Mouse (Mus musculus) embryo, embryonic 10 days (tissue): ENCODE data around the gene Tbc1d24.

Experiments
- DNase-seq: peaks from one replicate; pipeline ENCODE4 v3.0.0-alpha.2; 2015; ENCODE audit warnings: low spot score

Tbc1d24 gene

DNA sequence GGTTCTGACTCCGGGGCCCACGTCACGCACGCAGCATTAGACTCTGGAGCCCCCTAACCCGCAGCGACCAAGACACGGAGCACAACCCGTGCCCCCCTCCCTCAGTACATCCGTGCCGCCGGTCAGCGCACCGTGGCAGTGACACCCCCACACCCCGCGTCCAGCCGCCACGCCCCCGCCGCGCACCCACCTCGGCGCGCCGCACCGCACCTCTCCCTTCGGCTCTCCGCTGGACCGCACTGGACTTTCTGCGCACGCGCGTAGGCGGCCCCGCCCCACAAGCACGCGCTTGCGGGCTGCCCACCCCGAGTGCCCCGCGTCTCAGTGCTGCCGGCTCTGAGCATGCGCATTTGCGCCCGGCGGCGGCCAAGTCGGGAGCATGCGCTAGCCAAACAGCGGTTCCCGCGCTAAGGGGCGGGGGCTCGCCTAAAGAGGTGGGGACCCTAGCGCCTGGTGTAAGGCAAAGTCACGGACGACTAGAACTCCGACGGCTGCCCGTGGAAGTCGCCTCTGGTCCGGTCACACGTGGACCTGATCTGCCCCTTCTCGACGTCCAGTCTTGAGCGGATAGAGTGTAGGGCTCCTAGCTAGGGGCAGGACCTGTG, at the start of gene Tbc1d24:
Gene Tbc1d24 (minus strand): TSS at position 279 of the 605 bp plus-strand sequence.
- peak; percentile 95 for DNase-seq

DNA sequence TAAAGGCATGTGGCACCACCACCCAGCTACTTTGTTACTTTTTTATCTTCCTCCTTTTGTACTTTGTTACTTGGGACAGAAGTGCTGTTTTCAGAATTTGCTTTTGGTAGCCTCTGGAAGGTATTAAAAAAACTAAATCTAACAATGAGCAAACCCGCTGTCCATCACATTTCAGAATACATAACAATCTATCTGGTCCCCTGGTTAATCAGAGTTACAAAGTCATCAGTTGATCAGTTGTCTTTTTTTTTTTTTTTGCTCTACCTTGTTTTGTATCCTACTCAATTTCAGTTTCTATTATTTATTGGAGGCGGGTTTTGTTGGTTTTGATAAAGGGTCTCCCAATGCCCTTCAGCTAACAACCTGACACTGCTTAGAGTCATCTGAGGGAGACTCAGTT, 47.0 kb upstream of the Tbc1d24 start:
- no peak for DNase-seq

DNA sequence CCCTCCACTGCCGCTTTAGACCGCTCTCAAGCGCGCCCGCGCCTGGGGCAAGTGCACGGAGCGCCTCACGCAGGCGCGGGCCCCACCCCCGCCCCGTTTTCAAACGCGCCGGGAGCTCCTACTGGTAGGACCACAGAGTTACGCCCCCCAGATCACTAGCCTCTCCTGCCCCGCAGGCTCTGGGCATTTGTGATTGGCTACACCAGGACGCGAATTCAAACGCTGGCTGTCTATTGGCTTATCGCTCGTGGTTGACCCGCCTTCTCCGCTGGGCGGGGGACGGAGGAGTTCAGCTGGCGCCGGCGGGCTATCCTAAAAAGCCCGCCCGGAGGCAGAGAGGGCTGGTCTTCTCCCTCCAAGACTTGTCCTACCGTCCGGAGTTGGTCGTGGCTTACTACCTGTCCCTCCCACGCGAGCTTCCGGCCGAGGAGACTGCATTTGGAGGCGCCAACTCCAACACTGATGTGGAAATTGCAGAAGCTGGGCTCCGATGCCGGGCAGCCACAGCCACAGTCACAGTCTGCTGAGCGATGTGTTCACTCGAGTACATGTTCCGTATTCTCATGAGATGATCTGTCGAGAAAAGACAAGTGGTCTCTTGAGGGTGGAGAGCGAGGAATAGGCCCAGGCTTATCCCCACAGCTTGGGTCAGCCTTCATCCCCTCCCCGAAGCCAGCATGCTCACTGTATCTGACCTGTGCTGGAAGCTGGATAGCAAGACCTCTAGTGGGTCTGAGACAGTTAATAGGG, 46.1 kb upstream of the Tbc1d24 start, which contains the start of gene Ccnf:
Gene Ccnf (minus strand): TSS at position 165 of the 750 bp plus-strand sequence.
- DNase-seq, result peak; percentile 98

DNA sequence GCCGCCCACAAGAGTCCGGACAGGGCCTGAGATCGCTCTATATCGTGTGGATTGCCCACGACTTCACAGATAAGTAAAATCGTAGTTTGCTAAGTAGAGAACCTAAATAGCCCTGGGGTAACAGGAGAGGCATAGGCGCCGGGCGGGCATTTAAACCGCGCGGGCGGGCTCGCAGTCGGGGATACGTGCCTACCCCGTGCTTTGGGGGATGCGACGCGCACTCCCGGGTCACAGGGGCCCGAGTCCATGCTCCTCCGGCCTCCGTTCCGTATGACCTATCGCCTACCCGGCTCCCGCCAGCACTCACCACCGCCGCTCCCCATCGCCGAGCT, 45.6 kb upstream of the Tbc1d24 start:
- DNase-seq, result no peak

DNA sequence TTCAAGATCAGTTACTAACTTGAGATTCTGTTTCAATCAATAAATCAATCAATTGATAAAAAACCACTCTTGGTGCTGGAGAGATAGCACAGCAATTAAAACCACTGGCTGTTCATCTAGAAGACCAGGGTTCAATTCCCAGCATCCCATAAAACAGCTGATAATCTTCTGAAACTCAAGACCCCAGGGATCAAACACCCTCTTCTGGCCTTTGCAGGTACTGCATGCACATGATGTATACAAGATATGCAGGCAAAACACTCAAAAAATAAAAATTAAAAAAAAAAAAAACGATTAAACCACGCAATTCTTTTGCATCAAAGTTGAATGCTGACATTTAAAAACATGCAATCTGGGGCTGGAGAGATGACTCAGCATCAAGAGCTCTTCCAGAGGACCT, 43.3 kb upstream of the Tbc1d24 start:
- no peak for DNase-seq

DNA sequence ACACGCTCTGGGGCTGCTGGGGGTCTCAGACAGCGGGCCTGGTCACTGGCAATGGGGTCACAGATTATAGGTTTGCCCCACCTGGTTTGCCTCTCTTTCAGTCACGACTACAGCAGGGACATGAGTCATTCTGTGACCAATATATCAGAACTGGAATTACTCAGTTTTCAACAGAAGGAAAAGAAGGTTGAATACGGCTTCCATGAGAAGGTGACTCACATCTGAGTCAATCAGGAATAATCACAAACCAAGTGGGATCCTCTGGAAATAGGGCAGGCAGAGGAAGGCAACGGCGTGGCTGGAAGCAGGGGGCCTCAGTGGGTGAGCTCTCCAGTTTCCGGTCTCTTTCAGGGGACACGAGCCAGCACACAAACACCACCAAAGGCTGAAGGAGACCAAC, 38.7 kb upstream of the Tbc1d24 start:
- no peak for DNase-seq

DNA sequence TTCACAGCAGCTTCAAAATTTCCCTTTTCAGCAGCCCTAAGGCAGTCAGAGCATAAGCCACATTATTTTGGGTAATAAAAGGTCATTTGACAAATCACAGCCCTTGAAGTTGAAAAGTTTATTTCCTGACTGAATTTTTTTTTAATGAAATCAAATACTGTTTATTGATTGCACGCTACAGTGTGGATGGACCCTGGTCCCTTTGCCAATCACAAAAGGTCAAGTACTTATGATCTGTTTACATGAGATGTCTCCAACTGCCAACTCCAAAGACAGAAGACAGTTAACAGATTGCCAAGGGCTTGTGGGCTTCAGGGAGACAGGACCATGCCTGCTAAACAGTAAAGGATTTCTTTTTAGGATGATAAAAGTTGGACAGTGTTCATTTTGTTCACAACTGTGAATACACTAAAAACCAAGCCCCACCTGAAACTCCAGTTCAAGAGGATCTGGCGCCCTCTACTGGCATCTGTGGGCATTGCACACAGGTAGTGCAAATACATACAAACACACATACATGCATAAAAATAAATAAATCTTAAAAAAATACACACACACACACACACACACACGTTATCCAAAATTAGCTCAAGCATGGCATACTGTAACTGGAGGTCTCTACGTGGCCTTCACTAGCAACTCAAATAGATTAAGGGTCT, 38.1 kb upstream of the Tbc1d24 start:
- DNase-seq, result peak; percentile 54

DNA sequence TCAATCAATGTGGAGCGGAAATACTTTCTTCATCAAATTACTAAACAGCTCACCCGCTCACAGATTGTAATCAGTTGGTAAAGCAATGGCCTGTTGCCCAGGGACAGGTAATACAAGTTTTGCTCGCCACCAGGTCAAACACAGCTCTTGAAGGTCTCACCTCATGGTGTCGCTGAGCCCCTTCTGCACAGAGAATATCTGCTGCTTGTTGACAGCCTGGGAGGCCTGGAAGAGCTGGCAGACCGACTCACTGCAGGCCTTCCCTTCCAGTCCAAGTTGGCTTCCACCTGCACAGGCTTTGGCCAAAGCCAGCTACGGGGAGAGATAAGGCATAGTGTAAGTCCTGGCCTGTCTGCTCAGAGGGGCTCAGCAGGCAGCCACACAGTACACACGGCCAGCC, 31.6 kb upstream of the Tbc1d24 start:
- DNase-seq, result no peak

DNA sequence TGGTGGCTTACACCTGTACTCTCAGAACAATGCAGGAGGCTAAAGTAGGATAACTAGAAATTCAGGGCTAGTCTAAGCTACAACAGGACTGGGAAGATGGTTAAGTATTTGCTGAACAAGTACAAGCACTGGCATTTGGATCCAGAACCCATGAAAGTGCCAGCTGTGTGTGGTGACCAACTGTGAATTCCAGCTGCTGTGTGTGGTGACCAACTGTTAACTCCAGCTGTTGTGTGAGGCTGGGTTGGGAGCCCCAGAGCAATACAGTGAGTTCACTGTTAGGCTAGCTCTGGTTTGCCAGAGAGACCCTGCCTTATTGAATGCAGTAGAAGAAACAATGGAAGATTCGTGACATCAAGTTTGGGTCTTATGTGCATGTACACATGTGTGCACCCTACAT, 31.1 kb upstream of the Tbc1d24 start:
- no peak for DNase-seq

DNA sequence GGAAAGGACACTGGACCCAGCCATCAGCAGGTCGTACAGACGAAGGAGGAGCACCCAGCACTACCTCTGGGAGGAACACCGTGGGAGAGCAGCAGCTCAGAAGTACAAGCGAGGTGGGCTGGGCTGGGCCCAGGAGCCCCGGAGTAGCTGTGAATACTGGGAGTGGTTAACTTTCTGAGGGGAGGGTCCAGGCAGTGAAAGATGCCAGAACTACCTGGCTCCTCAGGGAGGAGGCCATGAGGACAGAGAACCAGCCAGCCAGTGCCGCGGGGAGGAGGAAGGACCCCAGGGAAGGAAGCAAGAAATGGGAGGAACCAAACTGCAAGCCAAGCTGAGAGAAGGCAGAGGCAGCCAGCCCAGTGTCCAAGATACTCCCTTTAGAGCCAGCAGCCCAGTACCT, 22.6 kb upstream of the Tbc1d24 start:
- DNase-seq, result no peak

DNA sequence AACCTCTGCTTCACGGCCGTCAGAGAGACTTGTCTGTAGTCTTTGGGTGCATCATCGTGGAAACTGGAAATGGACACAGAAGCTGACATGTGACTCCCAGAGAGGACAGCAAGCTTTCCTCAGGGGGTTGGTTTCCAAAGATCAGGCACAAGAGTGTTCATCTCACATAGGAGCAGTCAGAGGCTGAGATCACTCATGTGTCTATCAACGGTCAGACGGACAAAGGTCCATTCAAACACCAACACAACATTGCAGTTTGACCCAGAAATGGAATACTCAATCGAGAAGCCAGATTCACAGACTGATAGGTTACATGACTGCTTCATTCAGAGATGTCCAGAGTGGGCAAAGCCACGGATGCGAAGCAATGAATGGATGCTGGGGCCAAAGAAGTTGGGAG, 21.4 kb upstream of the Tbc1d24 start:
- DNase-seq, result no peak

DNA sequence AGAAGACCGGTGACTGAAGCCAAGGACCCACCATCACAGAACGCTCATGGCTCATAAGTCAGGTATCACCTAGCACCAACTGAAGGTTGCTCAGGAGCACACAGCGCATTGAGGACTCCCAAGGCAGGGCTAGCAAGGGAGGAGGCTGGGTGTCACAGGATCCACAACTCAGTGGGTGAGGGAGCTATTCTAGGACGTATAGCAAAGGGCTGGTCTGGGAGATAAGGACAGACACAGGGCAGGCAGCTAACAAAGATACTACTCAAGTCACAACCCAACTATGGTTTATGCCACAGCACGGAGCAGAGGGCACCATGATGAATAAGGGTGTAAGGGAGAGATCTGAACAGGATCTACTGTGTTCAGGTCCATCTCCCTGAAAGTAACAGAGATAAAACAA, 20.5 kb upstream of the Tbc1d24 start:
- DNase-seq, result no peak

DNA sequence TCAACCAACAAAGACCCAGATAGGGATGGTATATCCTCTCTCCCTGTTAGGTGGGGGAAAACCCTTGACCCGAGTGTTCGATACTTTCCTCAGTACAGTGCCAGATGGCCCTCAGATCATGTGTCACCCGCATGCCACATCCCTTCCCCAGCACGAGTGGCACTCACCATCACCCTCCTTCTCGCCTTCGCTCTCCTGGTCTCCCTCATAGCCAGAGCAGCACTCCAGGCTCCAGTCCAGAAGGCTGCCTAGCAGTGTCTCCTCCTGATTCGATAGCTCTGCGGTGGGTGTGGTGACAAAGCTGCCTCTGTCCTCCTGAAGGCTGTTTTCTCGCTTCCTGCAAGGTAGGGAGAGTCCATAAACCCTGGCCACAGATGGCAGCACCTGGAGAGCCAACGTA, 19.4 kb upstream of the Tbc1d24 start:
- DNase-seq, result no peak

DNA sequence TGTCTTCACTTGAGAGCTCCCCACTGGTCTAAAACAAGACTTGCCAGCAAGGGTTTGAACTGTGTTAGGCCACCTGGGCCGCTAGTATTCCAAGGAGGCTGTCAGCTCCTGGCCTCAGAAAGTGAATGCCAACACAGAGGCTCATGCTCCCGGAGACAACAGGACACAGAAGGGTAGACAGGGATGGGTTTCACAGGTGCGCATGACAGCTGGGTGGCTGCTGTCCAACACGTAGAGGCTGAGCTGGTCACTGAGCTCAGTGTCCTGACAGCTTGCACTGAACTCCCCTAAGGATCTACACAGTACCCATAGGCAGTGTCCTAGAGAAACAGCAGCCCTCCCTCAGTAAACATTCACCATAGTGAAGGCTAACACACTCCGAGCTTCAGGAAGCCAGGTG, 18.2 kb upstream of the Tbc1d24 start:
- no peak for DNase-seq

DNA sequence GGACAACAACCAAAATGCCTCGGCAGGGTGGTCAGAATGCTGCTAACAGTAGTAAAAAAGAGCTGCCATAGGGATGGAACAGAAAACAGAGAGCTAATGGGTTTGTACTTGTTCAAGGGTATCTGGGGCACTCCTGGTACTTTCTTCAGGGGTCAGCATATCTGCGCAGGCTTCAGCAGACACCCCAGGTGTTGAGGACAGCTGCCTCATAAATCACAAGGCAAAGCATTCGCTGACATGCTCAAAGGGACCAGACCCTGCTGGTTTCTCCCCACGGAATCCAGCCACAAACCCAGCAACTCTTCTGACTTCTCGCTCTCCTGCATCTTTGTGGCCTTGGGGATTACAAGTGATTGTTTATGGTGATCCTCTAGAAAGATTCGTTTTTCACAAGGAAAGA, 17.3 kb upstream of the Tbc1d24 start:
- DNase-seq, result no peak

DNA sequence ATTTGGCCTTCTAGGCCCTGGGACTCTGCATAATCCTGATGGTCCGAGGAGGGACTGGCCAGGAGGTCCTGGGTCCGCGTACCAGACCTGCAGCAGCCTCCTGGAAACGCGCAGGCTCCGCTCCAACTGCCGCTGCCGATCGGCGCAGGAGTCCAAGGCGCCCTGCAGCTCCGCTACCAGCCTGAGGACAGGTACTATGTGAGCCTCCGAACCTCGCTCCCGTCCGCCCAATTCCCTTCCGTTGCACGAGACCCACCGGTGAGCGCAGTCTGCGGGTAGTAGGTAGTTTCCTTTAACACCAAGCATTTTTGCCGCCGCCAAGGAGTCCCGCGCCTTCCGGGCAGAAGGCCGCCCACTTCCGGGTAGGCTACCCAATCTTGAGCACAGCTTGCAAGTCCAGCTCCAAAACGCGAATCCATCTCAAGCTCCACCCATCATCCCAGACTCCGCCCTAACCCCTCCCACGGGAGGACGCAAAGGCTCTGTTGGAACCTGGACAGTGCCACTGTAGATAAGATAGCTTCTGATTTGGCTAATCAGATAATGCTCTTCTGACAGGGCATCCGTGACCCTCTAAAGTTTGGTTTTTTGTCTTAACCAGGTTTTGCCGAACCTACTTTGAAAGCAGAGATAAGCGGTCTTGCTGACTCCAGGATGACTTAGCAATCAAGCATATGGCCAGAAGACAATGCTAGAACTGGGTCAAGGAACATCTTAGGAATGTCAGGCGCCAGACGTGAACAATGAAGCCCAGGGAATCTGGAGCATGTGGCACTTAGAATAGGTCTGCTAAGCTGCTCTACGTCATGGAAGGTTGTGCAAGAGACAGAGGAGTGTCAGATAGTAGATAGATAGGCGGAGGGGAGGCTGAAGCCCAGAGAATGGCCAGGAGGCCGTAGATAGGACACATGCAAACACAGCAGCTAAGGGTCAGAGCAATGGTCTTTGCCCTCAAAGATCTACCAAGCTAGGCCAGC, 15.4 kb upstream of the Tbc1d24 start, which contains the start of gene Tedc2:
Gene Tedc2 (minus strand): TSS at position 417 of the 977 bp plus-strand sequence.
- DNase-seq, result peak; percentile 95

DNA sequence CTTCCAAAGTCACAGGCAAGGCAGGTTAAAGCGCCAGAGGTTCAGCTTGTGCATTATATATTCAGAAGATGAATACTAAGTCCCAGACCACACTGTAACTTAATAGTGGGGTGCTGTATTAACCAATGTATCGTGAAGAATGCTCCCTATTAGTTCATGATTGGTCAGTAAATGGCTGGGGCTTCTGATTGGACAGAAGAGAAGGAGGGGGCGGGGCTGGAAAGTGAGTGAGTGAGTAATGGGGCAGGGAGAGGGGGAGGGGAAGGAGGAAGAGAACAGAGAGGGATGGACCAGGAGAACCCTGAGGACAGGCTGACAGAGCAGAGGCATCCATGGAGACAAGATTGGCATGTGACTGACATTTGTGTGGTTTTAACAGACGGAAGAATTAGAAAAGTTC, 11.5 kb upstream of the Tbc1d24 start:
- DNase-seq, result no peak

DNA sequence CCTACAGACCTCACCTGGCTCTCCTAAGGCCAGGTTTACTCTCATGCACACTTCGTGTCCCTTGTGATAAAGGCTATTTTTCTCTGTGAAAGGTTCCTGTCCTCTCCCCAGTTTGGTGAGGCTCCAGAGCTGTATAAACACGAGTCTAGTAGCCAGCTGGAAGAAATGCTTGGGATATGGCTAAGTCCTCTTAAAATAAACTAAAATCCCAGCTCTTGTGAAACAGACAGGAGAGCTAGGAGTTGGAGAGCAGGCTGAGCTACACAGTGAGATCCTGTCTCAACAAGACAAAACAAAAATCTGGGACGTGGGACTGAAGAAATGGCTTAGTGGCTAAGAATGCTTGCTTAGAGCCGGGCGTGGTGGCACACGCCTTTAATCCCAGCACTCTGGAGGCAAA, 7.8 kb upstream of the Tbc1d24 start:
- DNase-seq, result no peak

DNA sequence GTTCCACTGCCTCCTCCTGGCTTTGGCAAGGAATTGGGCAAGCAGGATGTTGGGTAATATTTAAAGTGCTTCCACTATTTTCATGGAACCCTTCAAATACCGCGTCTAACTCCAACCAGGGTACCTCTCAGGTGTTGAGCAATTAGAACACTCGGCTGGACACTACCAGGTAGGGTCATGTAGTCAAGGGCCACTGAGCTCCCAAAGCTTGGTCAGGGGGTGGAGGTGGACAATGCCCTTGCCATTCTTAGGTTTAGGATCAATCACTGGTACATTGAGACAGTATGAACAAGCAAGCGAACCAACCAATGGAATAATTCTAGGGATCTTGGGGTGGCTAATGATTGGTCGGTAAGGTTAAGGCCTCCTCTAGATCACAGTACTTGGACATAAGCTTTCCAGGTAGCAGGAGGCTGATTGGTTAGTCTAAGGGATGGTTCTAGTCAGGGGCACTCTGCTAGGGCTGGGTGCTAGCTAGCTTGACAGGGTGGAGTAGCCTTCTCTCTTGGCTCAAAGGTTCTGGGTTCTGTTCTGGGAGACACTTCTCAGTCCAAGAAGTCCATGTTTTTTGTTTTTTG, 7.2 kb upstream of the Tbc1d24 start:
- DNase-seq, result no peak

DNA sequence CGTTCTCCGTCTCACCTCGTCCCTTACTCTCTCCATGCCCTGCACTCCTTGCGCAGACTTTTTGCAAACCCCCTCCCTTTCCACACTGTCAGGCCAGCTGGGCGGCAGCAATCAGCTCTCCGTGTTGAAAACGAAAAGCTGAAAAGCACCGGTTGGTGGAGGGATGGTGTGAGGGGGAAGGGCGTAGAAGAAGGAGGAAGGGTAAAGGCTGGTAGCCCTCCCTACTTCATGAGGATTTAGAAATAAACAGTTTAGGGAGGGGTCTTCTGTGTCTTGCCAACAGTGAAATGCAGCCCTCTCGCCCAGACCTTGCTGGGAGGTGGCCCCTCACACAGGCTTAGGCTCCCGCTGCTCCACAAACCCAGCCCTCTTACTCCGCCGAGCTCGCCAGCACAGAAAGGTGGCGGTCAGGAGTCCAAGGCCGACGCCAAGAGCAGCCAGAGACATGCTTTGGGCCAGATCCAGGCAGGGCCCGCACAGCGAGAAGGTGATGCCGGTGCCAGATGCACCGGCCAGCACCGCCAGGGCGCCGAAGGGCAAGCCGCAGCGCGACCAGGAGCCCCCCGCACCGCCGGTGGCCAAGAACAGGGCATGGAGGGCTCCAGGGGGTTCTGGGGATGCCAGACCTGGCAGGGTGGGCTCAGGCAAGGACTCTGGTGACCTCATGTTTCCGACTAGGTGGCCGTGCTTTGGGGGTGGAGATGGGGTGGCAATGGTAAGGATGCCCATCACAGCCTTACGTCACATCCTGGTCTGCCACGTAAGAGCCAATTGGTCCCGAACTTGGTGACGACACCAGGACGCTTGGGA, 6.5 kb upstream of the Tbc1d24 start:
- peak; percentile 93 for DNase-seq

DNA sequence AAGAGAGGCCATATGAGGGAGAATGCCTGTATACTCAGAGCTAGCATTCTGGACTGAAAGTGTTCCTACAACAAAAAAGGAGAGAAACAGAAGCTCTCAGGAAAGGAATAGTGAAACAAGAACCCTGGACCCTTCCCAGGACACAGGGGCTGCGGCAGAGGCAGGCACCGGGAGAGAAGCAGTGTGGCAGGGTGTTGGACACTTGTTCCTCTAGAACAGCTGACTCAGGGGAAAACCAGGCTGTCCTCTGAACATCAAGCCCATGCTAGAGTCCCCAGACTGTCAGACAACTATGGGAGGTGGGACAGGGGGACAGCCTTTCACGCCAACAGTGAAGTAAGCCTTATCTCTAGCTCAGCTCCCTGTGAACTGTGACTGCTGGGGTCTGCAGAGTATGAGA, 5.2 kb upstream of the Tbc1d24 start:
- no peak for DNase-seq
